Mouse (Mus musculus): ENCODE data around the gene Mlh1.

GRCm38 (mm10) chr9:111311843-111312441, 40.4 kb upstream of the Mlh1 start:
- TF ChIP-seq POU5F1 (IDR thresholded peaks at IDR 0.05; ENCODE audit: borderline replicate concordance, low read length) = no peak
- no peak for TF ChIP-seq CTCF (conservative IDR thresholded peaks at IDR 0.05; ENCODE audit: low read length)

All from E14TG2a.4 (cell line).